Mouse (Mus musculus): ENCODE measurements around the gene Cyp19a1.

The Cyp19a1 gene

GRCm38 (mm10) chr9:54169489-54169888 is 98.4 kb downstream of the Cyp19a1 start:
- DNase-seq (ENCODE audit: low spot score): peak; percentile 71

GRCm38 (mm10) chr9:54168425-54168824 is 99.5 kb downstream of the Cyp19a1 start:
- DNase-seq (ENCODE audit: low spot score): no peak

- DNase-seq (ENCODE audit: low spot score): peak; percentile 29
Observed at GRCm38 (mm10) chr9:54163117-54163516, 104.8 kb downstream of the Cyp19a1 start.

- no peak for DNase-seq (ENCODE audit: low spot score)
Observed at GRCm38 (mm10) chr9:54153679-54154078, 114.2 kb downstream of the Cyp19a1 start.

- no peak for DNase-seq (ENCODE audit: low spot score)
Observed at GRCm38 (mm10) chr9:54139191-54139590, 128.7 kb downstream of the Cyp19a1 start.

All from retina, embryonic 14.5 days (tissue).